Mouse (Mus musculus) midbrain, embryonic 13.5 days (tissue): ENCODE measurements around the gene Psma7. TPM values are rescaled to one million over a fixed set of nuclear protein-coding genes. Genes with fewer than 3 reads are reported as not detected.

ENCODE experiments used
- ATAC-seq: fragments of 200-750 bp; cut with Nextera tagmentation; 2 replicates; pipeline ENCODE4 v1.8.0; 2017; ENCODE audit warnings: mild to moderate bottlenecking, moderate TSS enrichment, moderate library complexity
- H3K27ac ChIP-seq: fragments of 300-500 bp; sonication (generic); 2 replicates; pipeline ENCODE4 v1.5.1; 2015; ENCODE audit warnings: inconsistent platforms, mild to moderate bottlenecking, moderate library complexity
- H3K27me3 ChIP-seq: fragments of 300-500 bp; sonication (generic); 2 replicates; pipeline ENCODE4 v1.6.1; 2015; ENCODE audit warnings: mild to moderate bottlenecking, inconsistent platforms
- H3K36me3 ChIP-seq: fragments of 300-500 bp; sonication (generic); 2 replicates; pipeline ENCODE4 v1.6.1; 2015; ENCODE audit warnings: mild to moderate bottlenecking, inconsistent platforms
- H3K4me1 ChIP-seq: fragments of 300-500 bp; sonication (generic); replicated peaks from 2 replicates; pipeline ENCODE4 v1.6.1; 2015; ENCODE audit warnings: inconsistent platforms
- H3K4me2 ChIP-seq: fragments of 300-500 bp; sonication (generic); replicated peaks from 2 replicates; pipeline ENCODE4 v1.6.1; 2015; ENCODE audit warnings: moderate library complexity, mild to moderate bottlenecking, inconsistent platforms
- H3K4me3 ChIP-seq: fragments of 300-500 bp; sonication (generic); replicated peaks from 2 replicates; pipeline ENCODE4 v1.5.1; 2015; ENCODE audit warnings: mild to moderate bottlenecking, inconsistent platforms
- H3K9ac ChIP-seq: fragments of 300-500 bp; sonication (generic); replicated peaks from 2 replicates; pipeline ENCODE4 v1.6.1; 2015; ENCODE audit warnings: mild to moderate bottlenecking, inconsistent platforms
- H3K9me3 ChIP-seq: fragments of 300-500 bp; sonication (generic); 2 replicates; pipeline ENCODE4 v1.6.1; 2016; ENCODE audit warnings: mild to moderate bottlenecking, inconsistent platforms
- WGBS: fragments of 180-500 bp; shearing (Covaris S2); methylation state at CpG from one replicate; pipeline ENCODE4 v1.1.7; 2015; 5-methylcytosine and 5-hydroxymethylcytosine counted together
- polyA plus RNA-seq: library from polyadenylated mRNA; unstranded; fragments of >200 nt; fragmentation: Nextera tagmentation; extraction: Ambion mirVana; gene quantifications from 2 replicates; pipeline ENCODE4 v1.2.1, GENCODE M21; 2015

Psma7 gene
- polyA plus RNA-seq, 1 experiment from 2014 or later, result 676 TPM

- H3K4me3 ChIP-seq, result peak overlapping the region; percentile 97
Measured at GRCm38 (mm10) chr2:180041577-180042255, 517 bp downstream of the Psma7 start.

DNA sequence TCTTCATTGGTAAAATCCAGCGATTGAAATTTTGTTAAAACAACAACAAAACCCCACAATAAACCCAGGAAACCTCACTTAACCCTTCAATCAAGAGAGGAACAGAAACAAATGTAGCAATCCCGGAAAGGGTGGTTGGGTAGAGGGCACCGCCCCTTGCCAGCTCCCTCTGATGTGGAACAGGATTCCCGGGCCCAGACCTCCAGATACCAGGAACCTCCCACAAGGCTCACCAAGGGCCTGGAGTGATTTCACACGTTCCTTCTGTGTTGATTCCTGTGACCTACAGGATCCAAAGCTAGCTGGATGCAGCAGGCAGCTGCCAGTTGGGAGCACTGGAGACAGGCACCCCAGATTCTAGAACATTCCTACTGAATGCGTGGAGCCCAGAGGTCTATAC, 1.8 kb downstream of the Psma7 start:
- peak overlapping the region; percentile 97 for H3K4me3 ChIP-seq
- no peak overlapping the region for H3K27ac ChIP-seq
- no peak for ATAC-seq

More at GRCm38 (mm10) chr2:180041577-180042255, 517 bp downstream of the Psma7 start:
- peaks cover 33% of the 10 kb centered on the region for H3K36me3 ChIP-seq
- no peaks in the 10 kb centered on the region for H3K9me3 ChIP-seq
- peak overlapping the region; percentile 99 for H3K27ac ChIP-seq
- under 1% methylated on average over 66 of the region's 66 CpGs for WGBS
- H3K9ac ChIP-seq, result peak overlapping the region; percentile 96
- peaks cover 48% of the 10 kb centered on the region for H3K4me1 ChIP-seq
- ATAC-seq, result peak; percentile 61; the same call in 1 of the 2 replicates
- H3K4me2 ChIP-seq, result peak overlapping the region; percentile 81
- H3K27me3 ChIP-seq, result no peaks in the 10 kb centered on the region

GRCm38 (mm10) chr2:180034753-180035152, 7.5 kb downstream of the Psma7 start:
- 82% methylated on average over 5 of the region's 5 CpGs for WGBS
- H3K4me2 ChIP-seq, result no peak overlapping the region
- H3K27ac ChIP-seq, result no peak overlapping the region
- H3K9me3 ChIP-seq, result no peaks in the 10 kb centered on the region
- peaks cover 100% of the 10 kb centered on the region for H3K36me3 ChIP-seq
- no peak for ATAC-seq
- no peaks in the 10 kb centered on the region for H3K27me3 ChIP-seq
- no peak overlapping the region for H3K4me3 ChIP-seq
- H3K9ac ChIP-seq, result no peak overlapping the region
- peaks cover 7% of the 10 kb centered on the region for H3K4me1 ChIP-seq

More for the DNA sequence above, 1.8 kb downstream of the Psma7 start:
- Histone ChIP-seq H3K36me3 (peaks cover 43% of the 10 kb centered on the region), H3K4me2 (peak overlapping the region; percentile 81), H3K4me1 (peaks cover 47% of the 10 kb centered on the region), H3K9me3 (no peaks in the 10 kb centered on the region), H3K27me3 (no peaks in the 10 kb centered on the region), H3K9ac (peak overlapping the region; percentile 96)
- WGBS, result 71% methylated on average over 6 of the region's 6 CpGs

- WGBS, result 78% methylated on average over 3 of the region's 3 CpGs
- Histone ChIP-seq H3K4me1 (peaks cover 6% of the 10 kb centered on the region), H3K9ac (no peak overlapping the region), H3K9me3 (no peaks in the 10 kb centered on the region), H3K27ac (no peak overlapping the region), H3K36me3 (peaks cover 100% of the 10 kb centered on the region), H3K27me3 (no peaks in the 10 kb centered on the region), H3K4me3 (no peak overlapping the region), H3K4me2 (no peak overlapping the region)
- ATAC-seq, result peak; percentile 44; the same call in 1 of the 2 replicates
Measured at GRCm38 (mm10) chr2:180033956-180034355, 8.3 kb downstream of the Psma7 start.

DNA sequence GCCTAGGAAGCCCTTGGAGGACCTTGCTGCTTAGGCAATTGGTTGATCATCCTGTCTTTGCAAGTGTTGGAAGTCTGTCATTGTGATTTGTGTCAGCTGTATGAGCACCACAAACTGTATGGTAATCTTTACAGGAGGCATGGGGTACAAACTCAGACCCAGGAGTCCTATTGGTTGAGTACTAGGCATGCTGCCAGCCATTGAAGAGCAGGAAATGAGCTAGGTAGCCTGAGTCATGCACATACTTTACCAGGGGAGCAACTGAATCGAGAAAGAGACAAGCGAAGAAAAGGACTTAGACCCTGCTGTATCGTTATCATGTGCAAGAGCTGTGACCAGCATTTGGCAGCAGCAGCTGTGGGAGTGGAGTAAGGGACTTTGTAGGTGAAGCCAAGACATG, 9.3 kb downstream of the Psma7 start:
- Histone ChIP-seq H3K4me1 (peaks cover 15% of the 10 kb centered on the region), H3K4me3 (no peak overlapping the region), H3K4me2 (no peak overlapping the region), H3K9ac (no peak overlapping the region), H3K27ac (no peak overlapping the region), H3K9me3 (no peaks in the 10 kb centered on the region), H3K36me3 (peaks cover 100% of the 10 kb centered on the region), H3K27me3 (no peaks in the 10 kb centered on the region)
- WGBS, result 87% methylated on average over 3 of the region's 3 CpGs
- ATAC-seq, result no peak

DNA sequence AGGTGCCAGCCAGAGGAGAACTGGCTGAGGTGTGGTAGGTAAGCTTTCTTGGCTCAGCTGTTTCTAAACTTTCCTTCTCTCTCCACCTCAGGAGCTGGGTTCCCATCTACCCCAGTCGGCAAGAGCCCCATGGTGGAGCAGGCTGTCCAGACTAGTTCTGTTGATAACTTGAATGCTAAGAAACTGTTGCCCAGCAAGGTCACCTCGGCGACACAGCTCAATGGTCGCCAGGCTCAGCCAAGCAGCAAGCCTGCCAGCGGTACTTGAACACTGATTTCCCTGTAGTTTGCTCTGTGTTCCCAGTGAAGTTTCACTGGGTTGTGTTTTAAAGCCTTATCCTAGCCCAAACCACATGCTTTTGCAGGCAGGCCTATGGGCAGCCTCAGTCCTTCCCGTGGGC, 11.0 kb downstream of the Psma7 start:
- H3K9ac ChIP-seq, result no peak overlapping the region
- 93% methylated on average over 6 of the region's 6 CpGs for WGBS
- no peak for ATAC-seq

GRCm38 (mm10) chr2:180027768-180028167, 14.5 kb downstream of the Psma7 start:
- WGBS, result 77% methylated on average over 9 of the region's 9 CpGs
- H3K9ac ChIP-seq, result peak overlapping the region; percentile 99
- ATAC-seq, result no peak
- H3K27ac ChIP-seq, result no peak overlapping the region
- peaks cover 54% of the 10 kb centered on the region for H3K36me3 ChIP-seq
- no peaks in the 10 kb centered on the region for H3K9me3 ChIP-seq
- peak overlapping the region; percentile 100 for H3K4me3 ChIP-seq
- H3K27me3 ChIP-seq, result peaks cover 10% of the 10 kb centered on the region
- peaks cover 43% of the 10 kb centered on the region for H3K4me1 ChIP-seq
- peak overlapping the region; percentile 98 for H3K4me2 ChIP-seq

More for the DNA sequence above, 11.0 kb downstream of the Psma7 start:
- no peak overlapping the region for H3K4me2 ChIP-seq
- no peaks in the 10 kb centered on the region for H3K27me3 ChIP-seq
- H3K4me3 ChIP-seq, result no peak overlapping the region
- H3K9me3 ChIP-seq, result no peaks in the 10 kb centered on the region
- H3K36me3 ChIP-seq, result peaks cover 89% of the 10 kb centered on the region
- no peak overlapping the region for H3K27ac ChIP-seq
- H3K4me1 ChIP-seq, result peaks cover 32% of the 10 kb centered on the region

DNA sequence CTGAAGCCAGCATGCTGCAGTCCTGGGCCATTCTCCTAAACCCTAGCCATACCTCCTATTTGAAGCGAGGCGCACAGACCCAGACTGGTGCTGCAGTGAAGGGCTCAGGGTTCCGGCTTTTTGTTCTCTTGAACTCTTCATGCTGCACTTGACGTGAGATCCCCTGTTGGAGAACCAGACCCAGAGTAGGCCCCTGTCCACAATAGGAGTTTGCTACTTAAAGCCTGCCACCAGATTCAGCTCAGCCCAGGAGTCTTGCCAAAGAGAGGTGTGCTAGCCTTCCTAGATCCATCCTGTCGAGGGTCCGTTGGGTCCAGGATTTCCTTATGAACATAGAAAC, 16.4 kb downstream of the Psma7 start:
- Histone ChIP-seq H3K4me1 (peaks cover 43% of the 10 kb centered on the region), H3K4me2 (peak overlapping the region; percentile 98), H3K9ac (peak overlapping the region; percentile 99), H3K36me3 (peaks cover 34% of the 10 kb centered on the region), H3K9me3 (no peaks in the 10 kb centered on the region), H3K27me3 (peaks cover 26% of the 10 kb centered on the region), H3K27ac (peak overlapping the region; percentile 96), H3K4me3 (peak overlapping the region; percentile 100)
- 5% methylated on average over 6 of the region's 6 CpGs for WGBS
- ATAC-seq, result no peak

DNA sequence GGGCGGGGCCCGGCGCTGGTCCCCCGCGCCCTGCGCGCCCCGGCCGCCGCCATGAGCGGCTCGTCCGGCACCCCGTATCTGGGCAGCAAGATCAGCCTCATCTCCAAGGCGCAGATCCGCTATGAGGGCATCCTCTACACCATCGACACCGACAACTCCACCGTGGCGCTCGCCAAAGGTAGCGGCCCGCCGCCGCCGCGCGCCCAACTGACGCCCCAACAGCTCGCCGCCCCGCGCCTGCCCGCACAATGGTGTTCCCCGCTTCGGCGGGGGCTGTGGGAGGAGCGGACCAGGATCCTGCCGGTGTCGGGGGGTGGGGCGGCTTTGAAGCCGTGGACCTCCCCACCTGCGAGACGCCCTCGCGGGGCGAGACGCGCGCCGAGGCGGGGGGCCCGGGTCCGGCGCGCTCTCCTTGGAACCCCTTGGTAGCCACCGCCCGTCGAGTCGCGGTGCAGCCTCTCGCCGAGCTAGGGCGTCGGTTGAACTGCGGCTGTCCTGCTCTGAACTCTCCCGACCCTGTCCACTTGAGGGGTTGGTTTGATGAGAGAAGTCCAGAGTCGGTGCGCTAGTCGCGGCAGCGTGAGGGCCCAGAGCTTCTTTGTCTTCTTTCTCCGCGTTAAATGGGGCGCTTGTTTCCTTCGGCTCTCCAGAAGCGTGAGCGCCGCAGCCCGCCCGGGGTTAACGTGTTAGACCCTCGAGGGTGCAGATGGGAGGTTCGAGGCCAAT, 16.9 kb downstream of the Psma7 start:
- peak overlapping the region; percentile 98 for H3K4me2 ChIP-seq
- peak; percentile 13; the same call in 1 of the 2 replicates for ATAC-seq
- peak overlapping the region; percentile 99 for H3K9ac ChIP-seq
- peak overlapping the region; percentile 96 for H3K27ac ChIP-seq
- no peaks in the 10 kb centered on the region for H3K9me3 ChIP-seq
- H3K4me1 ChIP-seq, result peaks cover 43% of the 10 kb centered on the region
- peak overlapping the region; percentile 100 for H3K4me3 ChIP-seq
- peaks cover 29% of the 10 kb centered on the region for H3K36me3 ChIP-seq
- WGBS, result under 1% methylated on average over 64 of the region's 84 CpGs
- H3K27me3 ChIP-seq, result peaks cover 27% of the 10 kb centered on the region

DNA sequence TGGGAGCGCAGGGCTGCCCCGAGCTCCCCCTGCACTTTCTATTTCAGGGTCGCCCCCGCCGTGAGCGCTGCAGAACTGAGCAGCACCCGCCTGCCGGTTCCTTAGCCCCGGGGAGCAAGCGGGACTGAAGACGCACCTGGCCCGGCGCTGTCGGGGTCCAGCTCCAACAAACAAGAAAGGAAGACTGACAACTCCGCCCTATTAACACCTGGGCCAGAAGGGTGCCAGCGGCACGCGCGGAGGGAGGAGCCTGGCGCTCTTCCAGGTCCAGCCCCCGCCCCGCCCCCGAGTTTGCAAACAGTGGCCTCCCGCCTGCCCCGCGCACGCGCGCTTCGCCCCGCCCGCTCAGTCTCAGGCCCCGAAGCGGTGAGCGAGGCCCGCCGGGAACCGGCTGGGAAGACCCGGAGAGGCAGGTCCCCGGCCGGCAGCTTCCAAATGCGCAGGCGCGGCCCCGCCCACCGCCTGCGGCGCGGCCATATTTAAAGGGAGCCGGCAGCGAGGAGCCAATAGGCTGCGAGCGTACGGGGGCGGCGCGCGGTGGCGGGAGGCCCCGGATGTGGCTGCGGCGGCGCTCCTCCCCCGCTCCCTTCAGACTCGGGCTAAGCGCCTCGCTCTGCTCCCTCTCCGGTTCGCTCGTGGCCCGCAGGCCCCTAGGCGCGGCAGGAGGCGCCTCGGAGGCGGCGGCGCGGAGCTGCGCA, 17.7 kb downstream of the Psma7 start, which contains the start of gene Lsm14b:
Gene Lsm14b (plus strand): TSS at position 587 of the 698 bp plus-strand sequence.
- ATAC-seq, result peak; percentile 96
- WGBS, result under 1% methylated on average over 56 of the region's 80 CpGs
- Histone ChIP-seq H3K27ac (peak within 1 kb of the TSS; percentile 96), H3K9me3 (no peaks in the 10 kb centered on the region), H3K27me3 (peaks cover 27% of the 10 kb centered on the region), H3K36me3 (peaks cover 22% of the 10 kb centered on the region), H3K9ac (peak within 1 kb of the TSS; percentile 99), H3K4me2 (peak within 1 kb of the TSS; percentile 98), H3K4me1 (peaks cover 43% of the 10 kb centered on the region), H3K4me3 (peak within 1 kb of the TSS; percentile 100)

GRCm38 (mm10) chr2:180022751-180023150, 19.5 kb downstream of the Psma7 start:
- Histone ChIP-seq H3K27ac (no peak overlapping the region), H3K4me2 (no peak overlapping the region), H3K4me1 (peaks cover 26% of the 10 kb centered on the region), H3K4me3 (no peak overlapping the region), H3K36me3 (peaks cover 4% of the 10 kb centered on the region), H3K9me3 (no peaks in the 10 kb centered on the region), H3K27me3 (peaks cover 27% of the 10 kb centered on the region), H3K9ac (no peak overlapping the region)
- WGBS, result 78% methylated on average over 6 of the region's 6 CpGs
- ATAC-seq, result no peak

DNA sequence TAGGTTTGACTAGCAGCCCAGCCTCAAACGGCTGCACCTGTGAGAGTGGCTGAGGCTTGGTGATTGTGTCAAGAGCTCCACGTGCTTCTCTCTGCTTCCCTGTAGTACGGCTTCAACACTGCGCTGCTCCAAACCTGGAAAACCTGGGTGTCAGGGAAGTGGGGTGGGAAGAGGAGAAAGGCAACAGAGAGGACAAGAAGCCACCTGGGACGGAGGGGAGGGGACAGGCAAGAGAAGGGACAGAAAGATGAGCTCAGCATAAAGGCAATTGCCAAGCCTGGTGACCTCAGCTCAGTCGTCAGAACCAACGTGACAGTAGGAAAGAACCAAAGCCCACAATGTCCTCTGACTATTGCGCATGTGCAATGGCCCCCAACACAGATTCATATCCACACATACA, 21.3 kb downstream of the Psma7 start:
- peaks cover 8% of the 10 kb centered on the region for H3K4me1 ChIP-seq
- ATAC-seq, result no peak
- no peak overlapping the region for H3K4me2 ChIP-seq
- H3K27me3 ChIP-seq, result peaks cover 27% of the 10 kb centered on the region
- H3K9ac ChIP-seq, result no peak overlapping the region
- H3K27ac ChIP-seq, result no peak overlapping the region
- WGBS, result 87% methylated on average over 8 of the region's 8 CpGs
- no peaks in the 10 kb centered on the region for H3K9me3 ChIP-seq
- H3K36me3 ChIP-seq, result no peaks in the 10 kb centered on the region
- no peak overlapping the region for H3K4me3 ChIP-seq
